Mouse (Mus musculus): Measurements from ENCODE around the gene Tmem150b. TPM values are rescaled to one million over a fixed set of nuclear protein-coding genes. Genes with fewer than 3 reads are reported as not detected.

Gene Tmem150b
- polyA plus RNA-seq, 1 experiment, result not detected

GRCm38 (mm10) chr7:4705098-4705497 lies 20.0 kb downstream of the Tmem150b start:
- Histone ChIP-seq H3K4me3 (replicated peaks) (no peak overlapping the region), H3K36me3 (ENCODE audit: control insufficient read depth) (no peaks in the 10 kb centered on the region), H3K27me3 (ENCODE audit: control insufficient read depth) (peaks cover 34% of the 10 kb centered on the region), H3K9me3 (ENCODE audit: control insufficient read depth, low read length) (no peaks in the 10 kb centered on the region), H3K4me1 (ENCODE audit: control insufficient read depth) (peaks cover 5% of the 10 kb centered on the region)
- TF ChIP-seq TAL1 (IDR thresholded peaks at IDR 0.05; ENCODE audit: low read length) (no peak), GATA1 (IDR thresholded peaks at IDR 0.05; ENCODE audit: low read length) (no peak)

- Histone ChIP-seq H3K27me3 (ENCODE audit: control insufficient read depth) (peaks cover 27% of the 10 kb centered on the region), H3K4me1 (ENCODE audit: control insufficient read depth) (peaks cover 5% of the 10 kb centered on the region), H3K36me3 (ENCODE audit: control insufficient read depth) (no peaks in the 10 kb centered on the region), H3K9me3 (ENCODE audit: control insufficient read depth, low read length) (no peaks in the 10 kb centered on the region), H3K4me3 (replicated peaks) (no peak overlapping the region)
- TF ChIP-seq GATA1 (IDR thresholded peaks at IDR 0.05; ENCODE audit: low read length) (no peak), TAL1 (IDR thresholded peaks at IDR 0.05; ENCODE audit: low read length) (no peak)
Observed at GRCm38 (mm10) chr7:4703195-4703594, 21.9 kb downstream of the Tmem150b start.

- H3K4me3 ChIP-seq (replicated peaks), result no peak overlapping the region
- no peaks in the 10 kb centered on the region for H3K36me3 ChIP-seq (ENCODE audit: control insufficient read depth)
- no peak for TF ChIP-seq GATA1 (IDR thresholded peaks at IDR 0.05; ENCODE audit: low read length)
- TF ChIP-seq TAL1 (IDR thresholded peaks at IDR 0.05; ENCODE audit: low read length), result no peak
- H3K4me1 ChIP-seq (ENCODE audit: control insufficient read depth), result peaks cover 5% of the 10 kb centered on the region
- no peaks in the 10 kb centered on the region for H3K9me3 ChIP-seq (ENCODE audit: control insufficient read depth, low read length)
- H3K27me3 ChIP-seq (ENCODE audit: control insufficient read depth), result peaks cover 18% of the 10 kb centered on the region
Observed at GRCm38 (mm10) chr7:4702334-4702733, 22.7 kb downstream of the Tmem150b start.

GRCm38 (mm10) chr7:4693004-4693403 lies 32.0 kb downstream of the Tmem150b start:
- Histone ChIP-seq H3K9me3 (ENCODE audit: control insufficient read depth, low read length) (no peaks in the 10 kb centered on the region), H3K4me1 (ENCODE audit: control insufficient read depth) (peaks cover 4% of the 10 kb centered on the region), H3K27me3 (ENCODE audit: control insufficient read depth) (peaks cover 42% of the 10 kb centered on the region), H3K4me3 (replicated peaks) (no peak overlapping the region), H3K36me3 (ENCODE audit: control insufficient read depth) (no peaks in the 10 kb centered on the region)
- TF ChIP-seq GATA1 (IDR thresholded peaks at IDR 0.05; ENCODE audit: low read length), result no peak
- TF ChIP-seq TAL1 (IDR thresholded peaks at IDR 0.05; ENCODE audit: low read length), result no peak

GRCm38 (mm10) chr7:4690951-4691653 lies 33.9 kb downstream of the Tmem150b start:
- Histone ChIP-seq H3K27me3 (ENCODE audit: control insufficient read depth) (peaks cover 42% of the 10 kb centered on the region), H3K4me3 (replicated peaks) (no peak overlapping the region), H3K9me3 (ENCODE audit: control insufficient read depth, low read length) (no peaks in the 10 kb centered on the region), H3K4me1 (ENCODE audit: control insufficient read depth) (peaks cover 4% of the 10 kb centered on the region), H3K36me3 (ENCODE audit: control insufficient read depth) (no peaks in the 10 kb centered on the region)
- TF ChIP-seq TAL1 (IDR thresholded peaks at IDR 0.05; ENCODE audit: low read length) (no peak), GATA1 (IDR thresholded peaks at IDR 0.05; ENCODE audit: low read length) (no peak)

- H3K4me1 ChIP-seq (ENCODE audit: control insufficient read depth), result peaks cover 6% of the 10 kb centered on the region
- peaks cover 42% of the 10 kb centered on the region for H3K27me3 ChIP-seq (ENCODE audit: control insufficient read depth)
- H3K36me3 ChIP-seq (ENCODE audit: control insufficient read depth), result no peaks in the 10 kb centered on the region
- H3K9me3 ChIP-seq (ENCODE audit: control insufficient read depth, low read length), result no peaks in the 10 kb centered on the region
- TF ChIP-seq TAL1 (IDR thresholded peaks at IDR 0.05; ENCODE audit: low read length) (no peak), GATA1 (IDR thresholded peaks at IDR 0.05; ENCODE audit: low read length) (no peak)
- H3K4me3 ChIP-seq (replicated peaks), result no peak within 1 kb of the TSS
Observed at GRCm38 (mm10) chr7:4690387-4690786, 34.7 kb downstream of the Tmem150b start, which contains the start of gene Brsk1. Gene Brsk1, plus strand, starts transcription at chr7:4690604.

- TF ChIP-seq GATA1 (IDR thresholded peaks at IDR 0.05; ENCODE audit: low read length), result no peak
- TF ChIP-seq TAL1 (IDR thresholded peaks at IDR 0.05; ENCODE audit: low read length), result no peak
- peak within 1 kb of the TSS; percentile 84 for H3K4me3 ChIP-seq (replicated peaks)
Observed at GRCm38 (mm10) chr7:4684632-4685417, 40.2 kb downstream of the Tmem150b start, which contains the start of gene Hspbp1. Gene Hspbp1, minus strand, starts transcription at chr7:4685068.

DNA sequence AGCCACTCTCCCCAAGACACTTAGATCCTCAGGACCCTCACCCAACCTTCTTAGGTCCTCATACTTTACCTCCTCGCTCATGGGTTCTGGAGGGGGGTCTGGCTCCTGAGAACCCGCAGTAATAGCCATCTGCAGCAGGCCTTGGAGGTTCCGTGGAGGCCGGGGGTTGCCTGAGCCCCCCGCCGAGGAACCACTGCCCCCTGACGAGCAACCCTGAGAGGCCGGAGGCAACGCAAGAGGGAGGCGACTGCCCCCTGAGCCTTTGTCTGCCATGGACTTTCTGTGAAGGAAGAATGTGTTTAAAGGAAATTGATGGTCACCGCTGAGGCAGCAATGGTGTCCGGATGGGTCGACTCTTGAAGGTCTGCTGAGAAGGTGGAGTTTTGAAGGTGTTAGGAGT lies 40.8 kb downstream of the Tmem150b start:
- H3K4me3 ChIP-seq (replicated peaks), result peak overlapping the region; percentile 84
- H3K9me3 ChIP-seq (ENCODE audit: control insufficient read depth, low read length), result no peaks in the 10 kb centered on the region
- peaks cover 30% of the 10 kb centered on the region for H3K36me3 ChIP-seq (ENCODE audit: control insufficient read depth)
- H3K27me3 ChIP-seq (ENCODE audit: control insufficient read depth), result peaks cover 6% of the 10 kb centered on the region
- peaks cover 38% of the 10 kb centered on the region for H3K4me1 ChIP-seq (ENCODE audit: control insufficient read depth)
- TF ChIP-seq GATA1 (IDR thresholded peaks at IDR 0.05; ENCODE audit: low read length), result no peak
- TF ChIP-seq TAL1 (IDR thresholded peaks at IDR 0.05; ENCODE audit: low read length), result no peak

More at GRCm38 (mm10) chr7:4684632-4685417, 40.2 kb downstream of the Tmem150b start, which contains the start of gene Hspbp1:
- H3K27me3 ChIP-seq (ENCODE audit: control insufficient read depth), result peaks cover 13% of the 10 kb centered on the region
- H3K9me3 ChIP-seq (ENCODE audit: control insufficient read depth, low read length), result no peaks in the 10 kb centered on the region
- H3K4me1 ChIP-seq (ENCODE audit: control insufficient read depth), result peaks cover 38% of the 10 kb centered on the region
- H3K36me3 ChIP-seq (ENCODE audit: control insufficient read depth), result peaks cover 28% of the 10 kb centered on the region

GRCm38 (mm10) chr7:4683307-4683706 lies 41.7 kb downstream of the Tmem150b start:
- H3K27me3 ChIP-seq (ENCODE audit: control insufficient read depth), result no peaks in the 10 kb centered on the region
- no peak overlapping the region for H3K4me3 ChIP-seq (replicated peaks)
- H3K4me1 ChIP-seq (ENCODE audit: control insufficient read depth), result peaks cover 38% of the 10 kb centered on the region
- no peaks in the 10 kb centered on the region for H3K9me3 ChIP-seq (ENCODE audit: control insufficient read depth, low read length)
- peaks cover 34% of the 10 kb centered on the region for H3K36me3 ChIP-seq (ENCODE audit: control insufficient read depth)
- TF ChIP-seq TAL1 (IDR thresholded peaks at IDR 0.05; ENCODE audit: low read length), result no peak
- no peak for TF ChIP-seq GATA1 (IDR thresholded peaks at IDR 0.05; ENCODE audit: low read length)

Measured in erythroblast, embryonic 14.5 days (primary cell).